Mouse (Mus musculus) lung, embryonic 15.5 days (tissue): Measurements from ENCODE around the gene Fzd1. TPM values are rescaled to one million over a fixed set of nuclear protein-coding genes. Genes with fewer than 3 reads are reported as not detected.
A peak's percentile ranks its signal among the peaks of the same experiment; 100 is the strongest.

Experiments
- ATAC-seq: fragments of 200-750 bp; cut with Nextera tagmentation; 2 replicates; pipeline ENCODE4 v1.8.0; 2017; ENCODE audit warnings: moderate number of reproducible peaks, borderline replicate concordance; ENCODE audit not compliant: low FRiP score, low TSS enrichment; ENCODE audit errors: extremely low read depth
- H3K27ac ChIP-seq: fragments of 300-500 bp; sonication (generic); 2 replicates; pipeline ENCODE4 v1.5.1; 2015; ENCODE audit warnings: moderate library complexity, mild to moderate bottlenecking, inconsistent platforms
- H3K27me3 ChIP-seq: fragments of 300-500 bp; sonication (generic); 2 replicates; pipeline ENCODE4 v1.6.1; 2015; ENCODE audit warnings: inconsistent platforms
- H3K36me3 ChIP-seq: fragments of 300-500 bp; sonication (generic); 2 replicates; pipeline ENCODE4 v1.6.1; 2015; ENCODE audit warnings: inconsistent platforms
- H3K4me1 ChIP-seq: fragments of 300-500 bp; sonication (generic); 2 replicates; pipeline ENCODE4 v1.6.1; 2015; ENCODE audit warnings: inconsistent platforms
- H3K4me2 ChIP-seq: fragments of 300-500 bp; sonication (generic); 2 replicates; pipeline ENCODE4 v1.6.1; 2015; ENCODE audit warnings: inconsistent platforms, mild to moderate bottlenecking, moderate library complexity
- H3K4me3 ChIP-seq: fragments of 300-500 bp; sonication (generic); 2 replicates; pipeline ENCODE4 v1.5.1; 2015; ENCODE audit warnings: mild to moderate bottlenecking, inconsistent platforms
- H3K9ac ChIP-seq: fragments of 300-500 bp; sonication (generic); 2 replicates; pipeline ENCODE4 v1.6.1; 2015; ENCODE audit warnings: inconsistent platforms
- H3K9me3 ChIP-seq: fragments of 300-500 bp; sonication (generic); 2 replicates; pipeline ENCODE4 v1.6.1; 2016; ENCODE audit warnings: inconsistent platforms
- WGBS: fragments of 180-500 bp; shearing (Covaris S2); methylation state at CpG from one replicate; pipeline ENCODE4 v1.1.7; 2015; 5-methylcytosine and 5-hydroxymethylcytosine counted together
- polyA plus RNA-seq: library from polyadenylated mRNA; unstranded; fragments of >200 nt; fragmentation: Nextera tagmentation; extraction: Ambion mirVana; gene quantifications from 2 replicates; pipeline ENCODE4 v1.2.1, GENCODE M21; 2015

Fzd1 gene
- 37.6 and 40.9 TPM in 2 replicates for polyA plus RNA-seq

DNA sequence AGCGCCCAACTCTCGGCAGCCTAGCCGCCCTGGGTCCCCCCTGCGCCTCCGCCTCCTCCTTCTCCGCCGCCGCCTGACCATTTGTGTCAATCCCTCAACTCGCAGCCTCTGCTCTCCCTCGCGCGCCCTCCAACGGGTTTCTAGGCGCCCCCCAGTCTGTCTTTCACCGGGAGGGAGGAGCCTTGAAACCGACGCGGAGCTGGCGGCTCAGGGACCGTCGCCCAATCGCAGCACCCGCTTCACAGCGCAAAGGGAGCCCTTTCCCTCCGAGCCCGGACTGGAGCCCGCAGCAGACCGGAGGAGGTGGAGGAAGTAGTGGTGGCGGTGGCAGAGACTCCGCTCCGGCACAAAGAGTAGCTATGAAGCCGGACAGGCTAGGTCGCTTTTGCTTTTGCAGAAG, at the start of gene Fzd1:
TSS of gene Fzd1 (minus strand) at position 134 of the 400 bp plus-strand sequence.
- H3K4me2 ChIP-seq = peak within 1 kb of the TSS; percentile 90
- peak within 1 kb of the TSS; percentile 95 for H3K27ac ChIP-seq
- WGBS = under 1% methylated on average over 33 of the region's 33 CpGs
- H3K9me3 ChIP-seq = no peaks in the 10 kb centered on the region
- peak within 1 kb of the TSS; percentile 91 for H3K9ac ChIP-seq
- H3K27me3 ChIP-seq = no peaks in the 10 kb centered on the region
- no peaks in the 10 kb centered on the region for H3K36me3 ChIP-seq
- peak; percentile 95 for ATAC-seq
- peaks cover 21% of the 10 kb centered on the region; the same call in 1 of the 2 replicates for H3K4me1 ChIP-seq
- peak within 1 kb of the TSS; percentile 58 for H3K4me3 ChIP-seq

DNA sequence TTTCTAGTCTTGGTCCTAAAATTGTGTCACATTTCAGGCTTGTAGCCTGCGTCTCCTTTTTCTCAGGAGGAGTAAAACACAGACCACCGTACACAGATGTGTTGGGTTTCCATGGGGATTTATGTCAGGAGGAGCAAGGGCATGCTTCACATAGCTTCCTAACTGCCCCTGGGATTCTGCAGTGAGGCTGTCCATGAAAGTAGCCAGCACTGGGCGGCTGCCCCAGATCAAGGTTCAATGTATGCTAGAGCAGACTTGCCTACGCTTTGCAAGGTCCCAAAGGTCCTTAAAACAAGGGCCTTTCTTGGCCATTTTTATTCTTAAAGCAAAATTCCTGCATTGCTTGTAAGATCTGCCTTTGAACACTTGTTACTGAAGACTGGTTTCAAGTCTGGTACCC, 47.4 kb upstream of the Fzd1 start:
- ATAC-seq = no peak
- H3K27ac ChIP-seq = no peak overlapping the region
- no peak overlapping the region for H3K4me2 ChIP-seq
- no peaks in the 10 kb centered on the region for H3K36me3 ChIP-seq
- WGBS = 76% methylated on average over 4 of the region's 4 CpGs
- H3K4me1 ChIP-seq = peaks cover 9% of the 10 kb centered on the region; the same call in 1 of the 2 replicates
- H3K9ac ChIP-seq = no peak overlapping the region
- no peak overlapping the region for H3K4me3 ChIP-seq
- H3K27me3 ChIP-seq = no peaks in the 10 kb centered on the region
- no peaks in the 10 kb centered on the region for H3K9me3 ChIP-seq

DNA sequence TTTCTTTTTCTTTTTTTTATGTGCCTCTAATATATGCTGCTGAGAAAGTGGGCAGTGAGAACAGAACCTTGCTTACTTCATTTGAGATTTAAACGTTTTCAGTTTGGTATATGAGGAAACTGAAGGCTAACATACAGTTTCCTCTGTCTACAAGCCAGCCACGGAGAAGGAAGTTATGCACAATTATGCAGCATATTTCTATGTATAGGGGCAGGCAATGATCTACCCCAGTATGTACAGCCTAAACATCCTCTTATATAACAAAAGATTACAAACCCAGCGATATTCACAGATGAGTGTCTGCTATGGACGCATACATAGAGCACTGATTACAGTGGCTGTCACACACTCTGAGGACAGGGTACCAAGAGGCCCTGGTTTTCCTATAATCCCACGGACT, 45.9 kb upstream of the Fzd1 start:
- Histone ChIP-seq H3K4me2 (no peak overlapping the region), H3K9ac (no peak overlapping the region), H3K4me1 (peaks cover 9% of the 10 kb centered on the region; the same call in 1 of the 2 replicates), H3K4me3 (no peak overlapping the region), H3K27ac (no peak overlapping the region), H3K36me3 (no peaks in the 10 kb centered on the region), H3K9me3 (no peaks in the 10 kb centered on the region), H3K27me3 (no peaks in the 10 kb centered on the region)
- 49% methylated on average over 5 of the region's 5 CpGs for WGBS
- no peak for ATAC-seq

DNA sequence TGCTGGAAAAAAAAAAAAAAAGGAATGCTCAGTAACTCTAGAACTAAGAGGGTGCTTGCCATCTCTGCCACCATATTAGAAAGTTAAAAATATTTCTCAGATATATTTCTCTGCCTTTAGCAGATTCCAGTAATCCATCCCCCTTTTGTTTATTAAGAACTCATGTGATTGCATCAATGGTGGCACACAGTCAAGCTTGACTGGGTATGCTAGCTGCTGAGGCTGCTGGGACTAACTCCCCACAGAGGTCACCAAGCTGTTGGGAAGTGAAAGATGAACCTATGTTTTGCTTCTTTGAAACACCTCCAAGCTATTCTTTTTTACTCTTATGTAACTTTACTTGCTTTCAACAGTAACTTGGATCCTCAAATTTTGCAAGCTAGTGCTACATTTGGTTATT, 44.1 kb upstream of the Fzd1 start:
- Histone ChIP-seq H3K27ac (no peak overlapping the region), H3K4me2 (no peak overlapping the region)

DNA sequence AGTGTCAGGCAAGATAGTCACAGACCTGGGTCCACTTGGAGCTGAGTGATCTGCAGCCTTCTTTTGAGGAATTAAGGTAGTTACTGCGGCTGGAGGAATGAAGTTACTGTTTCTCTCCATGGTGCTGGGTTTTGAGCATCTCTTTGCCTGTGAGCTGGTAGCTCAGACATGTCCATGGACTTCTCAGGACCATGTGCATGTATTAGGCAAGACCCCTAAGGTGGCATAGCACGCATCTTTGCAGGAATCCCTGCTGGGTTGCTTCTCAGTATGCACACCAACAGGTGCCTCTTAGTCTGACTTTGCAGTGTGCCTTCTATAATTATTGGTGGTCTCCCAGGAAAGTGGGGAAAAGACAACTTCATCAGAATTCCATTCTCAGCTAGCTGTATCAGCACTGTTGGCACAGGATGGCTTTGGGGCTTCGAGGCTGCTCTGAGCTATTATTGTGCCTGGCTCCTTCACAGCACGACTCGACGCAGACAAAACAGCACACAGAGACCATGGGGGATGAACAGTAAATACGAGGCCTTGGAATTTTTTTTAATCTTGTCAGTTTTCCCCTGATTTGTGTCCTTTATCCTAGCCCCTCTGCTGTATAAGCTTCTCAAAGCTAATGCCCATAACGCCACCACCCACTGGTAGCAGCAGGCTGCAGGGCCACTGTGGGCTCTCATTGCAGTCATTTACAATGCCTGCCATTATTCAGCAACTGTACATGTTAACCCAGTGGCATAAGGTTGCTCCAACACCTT, 43.4 kb upstream of the Fzd1 start:
- no peak overlapping the region for H3K4me3 ChIP-seq
- H3K4me1 ChIP-seq = peaks cover 9% of the 10 kb centered on the region; the same call in 1 of the 2 replicates
- WGBS = 77% methylated on average over 8 of the region's 8 CpGs
- no peak overlapping the region for H3K4me2 ChIP-seq
- H3K9me3 ChIP-seq = no peaks in the 10 kb centered on the region
- H3K9ac ChIP-seq = no peak overlapping the region
- H3K27me3 ChIP-seq = no peaks in the 10 kb centered on the region
- ATAC-seq = no peak
- H3K27ac ChIP-seq = no peak overlapping the region
- H3K36me3 ChIP-seq = no peaks in the 10 kb centered on the region

More for the DNA sequence above, 44.1 kb upstream of the Fzd1 start:
- H3K9me3 ChIP-seq = no peaks in the 10 kb centered on the region
- no peaks in the 10 kb centered on the region for H3K27me3 ChIP-seq
- no peak overlapping the region for H3K4me3 ChIP-seq
- ATAC-seq = no peak
- H3K36me3 ChIP-seq = no peaks in the 10 kb centered on the region
- peaks cover 9% of the 10 kb centered on the region; the same call in 1 of the 2 replicates for H3K4me1 ChIP-seq
- H3K9ac ChIP-seq = no peak overlapping the region

DNA sequence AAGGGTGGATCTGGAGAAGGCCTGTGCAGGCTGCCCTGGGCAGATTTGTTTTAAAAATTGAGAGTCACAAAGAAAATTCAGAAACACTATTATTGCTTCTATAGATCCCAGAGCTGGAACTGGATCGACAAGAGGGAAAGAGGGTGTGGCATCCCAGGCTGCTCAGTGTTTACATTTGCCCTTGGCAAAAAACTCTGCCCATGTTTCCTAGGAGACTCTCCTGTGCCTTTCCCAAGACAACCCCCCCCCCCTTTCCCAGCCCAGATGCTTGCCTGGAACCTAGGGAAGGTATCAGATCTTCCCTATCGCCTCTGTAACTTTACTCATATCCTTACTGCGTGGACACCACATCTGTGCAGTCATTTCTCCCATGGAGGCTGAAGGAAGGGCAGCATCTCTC, 33.4 kb upstream of the Fzd1 start:
- 0 out of 2 replicates have a peak, but pooled peaks cover 4% of the 10 kb centered on the region for H3K4me1 ChIP-seq
- H3K27ac ChIP-seq = no peak overlapping the region
- 62% methylated on average over 3 of the region's 3 CpGs for WGBS
- no peaks in the 10 kb centered on the region for H3K27me3 ChIP-seq
- no peaks in the 10 kb centered on the region for H3K36me3 ChIP-seq
- no peak for ATAC-seq
- no peak overlapping the region for H3K9ac ChIP-seq
- H3K4me3 ChIP-seq = no peak overlapping the region
- no peak overlapping the region for H3K4me2 ChIP-seq
- no peaks in the 10 kb centered on the region for H3K9me3 ChIP-seq

DNA sequence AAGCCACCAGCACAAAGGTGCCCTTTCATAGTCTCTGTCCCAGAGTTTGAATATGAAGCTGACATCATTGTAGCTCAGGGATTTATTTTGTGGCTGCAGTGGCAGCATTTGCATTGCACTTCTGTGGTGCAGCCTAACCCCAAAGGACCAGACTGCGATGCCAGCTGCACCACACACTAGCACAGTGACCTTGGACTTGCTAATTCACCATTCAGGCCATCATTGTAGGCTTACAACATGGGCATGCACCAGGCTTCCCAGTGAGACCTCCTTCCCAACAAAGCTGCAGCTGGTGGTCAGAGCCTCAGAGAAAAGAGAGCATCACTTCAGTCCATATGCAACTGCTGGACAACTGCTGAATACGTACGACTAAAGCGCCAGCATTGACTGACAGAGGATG, 32.4 kb upstream of the Fzd1 start:
- WGBS = 97% methylated on average over 4 of the region's 4 CpGs
- H3K4me1 ChIP-seq = 0 out of 2 replicates have a peak, but pooled peaks cover 4% of the 10 kb centered on the region
- no peaks in the 10 kb centered on the region for H3K27me3 ChIP-seq
- no peak overlapping the region for H3K27ac ChIP-seq
- H3K4me2 ChIP-seq = no peak overlapping the region
- H3K36me3 ChIP-seq = no peaks in the 10 kb centered on the region
- H3K9ac ChIP-seq = no peak overlapping the region
- no peak overlapping the region for H3K4me3 ChIP-seq
- ATAC-seq = no peak
- H3K9me3 ChIP-seq = no peaks in the 10 kb centered on the region

DNA sequence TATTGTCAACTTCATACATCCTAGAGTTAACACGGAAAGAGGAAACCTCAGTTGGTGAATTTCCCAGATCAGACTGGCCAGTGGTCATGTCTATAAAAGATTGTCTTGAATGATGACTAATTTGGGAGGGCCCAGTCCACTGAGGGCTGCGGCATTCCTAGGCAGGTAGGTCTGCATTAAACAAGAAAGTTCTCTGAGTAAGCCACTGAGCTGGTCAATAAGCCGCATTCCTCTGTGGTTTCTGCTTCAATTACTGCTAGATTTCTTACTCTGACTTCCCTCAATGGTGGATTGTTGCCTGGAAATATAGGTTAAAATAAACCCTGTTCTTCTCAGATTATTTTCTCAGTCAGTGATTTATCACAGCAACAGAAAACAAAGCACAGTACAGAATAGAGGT, 30.6 kb upstream of the Fzd1 start:
- no peak overlapping the region for H3K4me2 ChIP-seq
- no peaks in the 10 kb centered on the region for H3K36me3 ChIP-seq
- no peak overlapping the region for H3K27ac ChIP-seq
- H3K4me3 ChIP-seq = no peak overlapping the region
- 80% methylated on average over 3 of the region's 3 CpGs for WGBS
- no peaks in the 10 kb centered on the region for H3K27me3 ChIP-seq
- 0 out of 2 replicates have a peak, but pooled peaks cover 4% of the 10 kb centered on the region for H3K4me1 ChIP-seq
- H3K9me3 ChIP-seq = no peaks in the 10 kb centered on the region
- no peak for ATAC-seq
- no peak overlapping the region for H3K9ac ChIP-seq

DNA sequence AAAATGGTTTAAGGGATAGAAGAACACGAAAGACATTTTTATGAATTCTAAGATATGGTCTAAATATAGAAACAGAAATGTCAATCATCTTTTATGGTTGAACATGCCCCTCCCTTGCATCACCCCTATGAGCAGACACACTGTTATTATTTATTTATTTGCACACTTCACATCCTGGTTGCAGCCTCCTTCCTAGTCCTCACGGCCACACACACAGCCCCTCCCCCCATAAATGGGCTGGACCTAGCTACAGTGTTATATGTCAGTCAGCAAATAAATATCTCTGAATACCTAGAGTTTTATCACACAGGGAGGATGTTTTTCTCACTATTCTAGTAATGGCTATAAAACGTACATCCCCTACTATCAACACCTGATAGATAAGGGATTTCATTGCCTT, 29.0 kb upstream of the Fzd1 start:
- H3K9me3 ChIP-seq = no peaks in the 10 kb centered on the region
- H3K9ac ChIP-seq = no peak overlapping the region
- no peak overlapping the region for H3K4me3 ChIP-seq
- no peaks in the 10 kb centered on the region for H3K27me3 ChIP-seq
- no peak overlapping the region for H3K4me2 ChIP-seq
- H3K36me3 ChIP-seq = no peaks in the 10 kb centered on the region
- no peak overlapping the region for H3K27ac ChIP-seq
- no peak for ATAC-seq
- 49% methylated on average over 3 of the region's 3 CpGs for WGBS
- H3K4me1 ChIP-seq = 0 out of 2 replicates have a peak, but pooled peaks cover 4% of the 10 kb centered on the region

DNA sequence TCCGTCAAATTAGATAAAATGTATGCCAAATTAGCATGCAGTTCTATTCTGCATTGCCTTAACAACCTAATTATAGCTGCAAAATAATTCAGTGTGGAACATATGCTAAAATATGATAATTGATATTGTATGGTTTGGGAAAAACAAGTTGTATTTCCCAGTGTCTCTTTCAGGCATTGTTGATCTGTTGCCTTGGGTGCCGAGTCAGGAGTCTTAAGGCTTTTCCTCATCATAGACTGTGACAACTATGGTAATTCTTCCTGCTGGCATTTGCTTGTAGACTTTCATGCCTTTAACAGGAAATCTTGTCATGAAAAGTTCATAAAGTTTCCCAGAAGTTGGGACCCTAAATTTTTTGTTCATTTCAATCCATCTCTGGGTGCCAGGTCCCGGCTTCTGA, 20.4 kb upstream of the Fzd1 start:
- 84% methylated on average over 3 of the region's 3 CpGs for WGBS
- H3K4me2 ChIP-seq = no peak overlapping the region

DNA sequence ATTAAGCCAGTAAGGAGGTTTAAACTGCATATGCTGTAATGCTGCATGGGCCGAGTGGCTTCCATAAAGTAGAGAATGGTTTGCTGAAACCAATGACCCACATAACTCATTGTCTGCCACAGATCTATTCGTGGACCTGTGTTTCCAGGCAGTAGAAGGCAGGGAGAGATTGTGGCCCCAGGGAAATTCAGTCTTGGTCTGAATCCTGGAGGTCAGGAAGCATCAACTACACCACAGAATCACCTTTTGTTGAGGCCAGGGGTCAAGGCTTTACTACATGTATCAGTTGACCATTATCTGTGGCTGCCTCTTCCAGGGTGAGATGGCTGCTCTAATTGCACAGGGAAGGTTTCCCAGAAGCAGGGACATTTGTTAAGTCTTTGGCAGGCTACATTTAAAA, 18.7 kb upstream of the Fzd1 start:
- WGBS = 69% methylated on average over 2 of the region's 2 CpGs
- no peaks in the 10 kb centered on the region for H3K36me3 ChIP-seq
- no peaks in the 10 kb centered on the region for H3K4me1 ChIP-seq
- ATAC-seq = no peak
- H3K9ac ChIP-seq = no peak overlapping the region
- H3K4me2 ChIP-seq = no peak overlapping the region
- H3K27me3 ChIP-seq = no peaks in the 10 kb centered on the region
- H3K4me3 ChIP-seq = no peak overlapping the region
- H3K9me3 ChIP-seq = no peaks in the 10 kb centered on the region
- H3K27ac ChIP-seq = no peak overlapping the region

More for the DNA sequence above, 20.4 kb upstream of the Fzd1 start:
- no peaks in the 10 kb centered on the region for H3K4me1 ChIP-seq
- no peaks in the 10 kb centered on the region for H3K27me3 ChIP-seq
- ATAC-seq = no peak
- H3K36me3 ChIP-seq = no peaks in the 10 kb centered on the region
- H3K9me3 ChIP-seq = no peaks in the 10 kb centered on the region
- H3K9ac ChIP-seq = no peak overlapping the region
- H3K4me3 ChIP-seq = no peak overlapping the region
- H3K27ac ChIP-seq = no peak overlapping the region

DNA sequence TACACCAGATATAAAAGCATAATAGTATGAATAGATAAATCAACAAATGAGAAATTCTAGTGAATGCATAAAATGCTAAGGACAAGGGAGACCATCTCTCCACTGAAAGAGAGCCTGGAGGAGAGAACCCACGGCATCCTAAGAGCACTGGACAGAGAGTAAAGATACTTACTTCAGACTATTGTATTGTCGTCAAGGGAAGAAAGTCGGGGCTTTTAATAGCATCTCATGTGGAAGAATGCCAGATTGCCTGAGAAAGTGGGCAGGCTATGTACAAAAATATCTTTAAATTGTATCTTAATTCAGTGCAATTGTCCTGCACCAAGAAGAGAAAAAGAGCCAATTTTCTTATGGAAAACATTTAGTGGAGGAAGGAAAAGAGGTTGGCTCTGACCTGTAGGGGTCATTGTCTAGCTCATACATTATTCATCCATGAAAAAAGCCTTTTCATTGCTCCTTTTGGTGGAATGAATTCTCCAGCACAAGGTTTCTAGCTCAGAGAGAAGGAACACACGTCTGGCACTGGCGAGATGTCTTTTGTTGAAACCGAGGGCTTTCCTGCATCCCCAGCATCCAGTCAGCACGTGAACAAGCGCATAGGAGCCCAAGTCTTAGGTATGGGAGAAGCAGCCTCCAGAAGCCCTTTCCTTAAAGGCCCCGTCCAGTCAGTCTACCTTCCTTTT, 15.4 kb upstream of the Fzd1 start:
- H3K36me3 ChIP-seq = no peaks in the 10 kb centered on the region
- no peak overlapping the region for H3K4me2 ChIP-seq
- H3K27ac ChIP-seq = no peak overlapping the region
- H3K4me3 ChIP-seq = no peak overlapping the region
- no peaks in the 10 kb centered on the region for H3K27me3 ChIP-seq
- no peaks in the 10 kb centered on the region for H3K9me3 ChIP-seq
- H3K4me1 ChIP-seq = no peaks in the 10 kb centered on the region
- 62% methylated on average over 9 of the region's 9 CpGs for whole genome bisulfite sequencing
- H3K9ac ChIP-seq = no peak overlapping the region
- ATAC-seq = no peak
